Mouse (Mus musculus) hindbrain, embryonic 15.5 days (tissue): Measurements from ENCODE around the gene Stk4. TPM values are rescaled to one million over a fixed set of nuclear protein-coding genes. Genes with fewer than 3 reads are reported as not detected.

Experiments used
- ATAC-seq: fragments of 200-750 bp; cut with Nextera tagmentation; 2 replicates; pipeline ENCODE4 v1.8.0; 2017; ENCODE audit warnings: low read depth, moderate number of reproducible peaks, moderate TSS enrichment; ENCODE audit not compliant: low FRiP score
- H3K27ac ChIP-seq: fragments of 300-500 bp; sonication (generic); replicated peaks from 2 replicates; pipeline ENCODE4 v1.5.1; 2015; ENCODE audit warnings: mild to moderate bottlenecking, inconsistent platforms
- H3K27me3 ChIP-seq: fragments of 300-500 bp; sonication (generic); 2 replicates; pipeline ENCODE4 v1.6.1; 2015; ENCODE audit warnings: control low read depth, inconsistent platforms
- H3K36me3 ChIP-seq: fragments of 300-500 bp; sonication (generic); 2 replicates; pipeline ENCODE4 v1.6.1; 2015; ENCODE audit warnings: control low read depth, inconsistent platforms
- H3K4me1 ChIP-seq: fragments of 300-500 bp; sonication (generic); replicated peaks from 2 replicates; pipeline ENCODE4 v1.6.1; 2015; ENCODE audit warnings: control low read depth, inconsistent platforms
- H3K4me2 ChIP-seq: fragments of 300-500 bp; sonication (generic); 2 replicates; pipeline ENCODE4 v1.6.1; 2015; ENCODE audit warnings: moderate library complexity, mild to moderate bottlenecking, inconsistent platforms
- H3K4me3 ChIP-seq: fragments of 300-500 bp; sonication (generic); 2 replicates; pipeline ENCODE4 v1.5.1; 2015; ENCODE audit warnings: mild to moderate bottlenecking, inconsistent platforms
- H3K9ac ChIP-seq: fragments of 300-500 bp; sonication (generic); 2 replicates; pipeline ENCODE4 v1.6.1; 2015; ENCODE audit warnings: inconsistent platforms
- H3K9me3 ChIP-seq: fragments of 300-500 bp; sonication (generic); 2 replicates; pipeline ENCODE4 v1.6.1; 2016; ENCODE audit warnings: control low read depth, inconsistent platforms
- WGBS: fragments of 180-500 bp; shearing (Covaris S2); methylation state at CpG from one replicate; pipeline ENCODE4 v1.1.7; 2015; 5-methylcytosine and 5-hydroxymethylcytosine counted together
- polyA plus RNA-seq: library from polyadenylated mRNA; unstranded; fragments of >200 nt; fragmentation: Nextera tagmentation; extraction: Ambion mirVana; gene quantifications from 2 replicates; pipeline ENCODE4 v1.2.1, GENCODE M21; 2015

The Stk4 gene
- polyA plus RNA-seq, 1 experiment from 2014 or later = 17.5 TPM

- Histone ChIP-seq H3K9me3 (no peaks in the 10 kb centered on the region), H3K9ac (no peak overlapping the region), H3K4me3 (no peak overlapping the region), H3K27me3 (no peaks in the 10 kb centered on the region), H3K4me2 (no peak overlapping the region), H3K36me3 (no peaks in the 10 kb centered on the region), H3K27ac (no peak overlapping the region), H3K4me1 (no peaks in the 10 kb centered on the region)
- ATAC-seq = no peak
- 78% methylated on average over 9 of the region's 9 CpGs for WGBS
These were observed 113.2 kb downstream of the Stk4 start for GRCm38 (mm10) chr2:164183340-164183739.

GRCm38 (mm10) chr2:164184145-164184719 lies 114.1 kb downstream of the Stk4 start:
- 43% methylated on average over 9 of the region's 9 CpGs for WGBS
- Histone ChIP-seq H3K4me1 (no peaks in the 10 kb centered on the region), H3K36me3 (no peaks in the 10 kb centered on the region), H3K9ac (no peak overlapping the region), H3K4me3 (no peak overlapping the region), H3K9me3 (no peaks in the 10 kb centered on the region), H3K27ac (no peak overlapping the region), H3K4me2 (no peak overlapping the region), H3K27me3 (no peaks in the 10 kb centered on the region)
- no peak for ATAC-seq

GRCm38 (mm10) chr2:164188722-164189121 lies 118.6 kb downstream of the Stk4 start:
- Histone ChIP-seq H3K4me3 (no peak overlapping the region), H3K9ac (no peak overlapping the region), H3K4me1 (no peaks in the 10 kb centered on the region), H3K4me2 (no peak overlapping the region), H3K9me3 (no peaks in the 10 kb centered on the region), H3K27ac (no peak overlapping the region), H3K27me3 (no peaks in the 10 kb centered on the region), H3K36me3 (no peaks in the 10 kb centered on the region)
- WGBS = 34% methylated on average over 5 of the region's 5 CpGs
- ATAC-seq = no peak

- H3K4me1 ChIP-seq = no peaks in the 10 kb centered on the region
- no peak for ATAC-seq
- H3K27ac ChIP-seq = no peak within 1 kb of the TSS
- H3K4me2 ChIP-seq = no peak within 1 kb of the TSS
- no peak within 1 kb of the TSS for H3K9ac ChIP-seq
- no peak within 1 kb of the TSS for H3K4me3 ChIP-seq
- no peaks in the 10 kb centered on the region for H3K27me3 ChIP-seq
- WGBS = 83% methylated on average over 6 of the region's 6 CpGs
- no peaks in the 10 kb centered on the region for H3K36me3 ChIP-seq
- H3K9me3 ChIP-seq = no peaks in the 10 kb centered on the region
These were observed 120.5 kb downstream of the Stk4 start, which contains the start of gene Wfdc12 for GRCm38 (mm10) chr2:164190576-164190975. TSS of gene Wfdc12 (minus strand) at chr2:164190608.

- Histone ChIP-seq H3K4me1 (no peaks in the 10 kb centered on the region), H3K9ac (no peak overlapping the region), H3K4me2 (no peak overlapping the region), H3K27ac (no peak overlapping the region), H3K9me3 (no peaks in the 10 kb centered on the region), H3K36me3 (no peaks in the 10 kb centered on the region), H3K4me3 (no peak overlapping the region), H3K27me3 (no peaks in the 10 kb centered on the region)
- ATAC-seq = no peak
These were observed 122.2 kb downstream of the Stk4 start for GRCm38 (mm10) chr2:164192279-164192678.

- no peaks in the 10 kb centered on the region for H3K36me3 ChIP-seq
- no peaks in the 10 kb centered on the region for H3K9me3 ChIP-seq
- H3K27me3 ChIP-seq = no peaks in the 10 kb centered on the region
- no peak for ATAC-seq
- H3K4me1 ChIP-seq = no peaks in the 10 kb centered on the region
- H3K9ac ChIP-seq = no peak overlapping the region
- H3K4me2 ChIP-seq = no peak overlapping the region
- H3K27ac ChIP-seq = no peak overlapping the region
- H3K4me3 ChIP-seq = no peak overlapping the region
- WGBS = 84% methylated on average over 5 of the region's 5 CpGs
These were observed 125.0 kb downstream of the Stk4 start for GRCm38 (mm10) chr2:164194959-164195630.

GRCm38 (mm10) chr2:164195971-164196699 lies 126.0 kb downstream of the Stk4 start:
- H3K9ac ChIP-seq = no peak overlapping the region
- no peaks in the 10 kb centered on the region for H3K27me3 ChIP-seq
- no peak overlapping the region for H3K4me3 ChIP-seq
- H3K36me3 ChIP-seq = no peaks in the 10 kb centered on the region
- no peak overlapping the region for H3K4me2 ChIP-seq
- WGBS = 90% methylated on average over 5 of the region's 5 CpGs
- H3K27ac ChIP-seq = no peak overlapping the region
- H3K4me1 ChIP-seq = no peaks in the 10 kb centered on the region
- ATAC-seq = no peak
- H3K9me3 ChIP-seq = no peaks in the 10 kb centered on the region

GRCm38 (mm10) chr2:164196700-164196990 lies 126.5 kb downstream of the Stk4 start:
- Histone ChIP-seq H3K9me3 (no peaks in the 10 kb centered on the region), H3K4me3 (no peak overlapping the region), H3K4me1 (no peaks in the 10 kb centered on the region), H3K36me3 (no peaks in the 10 kb centered on the region), H3K4me2 (no peak overlapping the region), H3K27me3 (no peaks in the 10 kb centered on the region), H3K27ac (no peak overlapping the region), H3K9ac (no peak overlapping the region)
- no peak for ATAC-seq
- WGBS = 88% methylated on average over 5 of the region's 5 CpGs

- no peaks in the 10 kb centered on the region for H3K4me1 ChIP-seq
- H3K9me3 ChIP-seq = no peaks in the 10 kb centered on the region
- no peak within 1 kb of the TSS for H3K4me2 ChIP-seq
- H3K27ac ChIP-seq = no peak within 1 kb of the TSS
- H3K36me3 ChIP-seq = no peaks in the 10 kb centered on the region
- 78% methylated on average over 20 of the region's 20 CpGs for WGBS
- no peaks in the 10 kb centered on the region for H3K27me3 ChIP-seq
- H3K9ac ChIP-seq = no peak within 1 kb of the TSS
- no peak within 1 kb of the TSS for H3K4me3 ChIP-seq
- no peak for ATAC-seq
These were observed 129.7 kb downstream of the Stk4 start, which contains the start of gene Wfdc15a for GRCm38 (mm10) chr2:164199626-164200327. TSS of gene Wfdc15a (minus strand) at chr2:164200130.

Other genes with a start within 250 kb of the Stk4 start
- gene Ccn5, start 249.5 kb upstream of the Stk4 start, polyA plus RNA-seq = 0.23 and 0.45 TPM in 2 replicates
- gene Kcnk15, start 216.7 kb upstream of the Stk4 start, polyA plus RNA-seq = 0.16 and 0.25 TPM in 2 replicates
- 18.2 and 21.5 TPM in 2 replicates for gene Rims4, start 151.6 kb upstream of the Stk4 start, polyA plus RNA-seq
- gene Ywhab, start 75.4 kb upstream of the Stk4 start, polyA plus RNA-seq = 488 and 498 TPM in 2 replicates
- 1.2 and 1.8 TPM in 2 replicates for gene Pabpc1l, start 44.9 kb upstream of the Stk4 start, polyA plus RNA-seq
- 50.0 and 52.5 TPM in 2 replicates for gene Tomm34, start 847 bp downstream of the Stk4 start, polyA plus RNA-seq
- gene Kcns1, start 100.8 kb downstream of the Stk4 start, polyA plus RNA-seq = 1.2 and 1.7 TPM in 2 replicates
- not detected in 2 replicates for gene Wfdc5, start 112.4 kb downstream of the Stk4 start, polyA plus RNA-seq
- not detected in 2 replicates for gene Wfdc12, start 120.3 kb downstream of the Stk4 start, polyA plus RNA-seq
- not detected in 2 replicates for gene Wfdc15a, start 129.8 kb downstream of the Stk4 start, polyA plus RNA-seq
- 0.34 TPM in 1 of 2 replicates, not detected in the other for gene Wfdc15b, start 151.3 kb downstream of the Stk4 start, polyA plus RNA-seq
- not detected in 2 replicates for gene Svs2, start 168.1 kb downstream of the Stk4 start, polyA plus RNA-seq
- gene Svs3b, start 186.3 kb downstream of the Stk4 start, polyA plus RNA-seq = not detected in 2 replicates
- gene Svs4, start 208.1 kb downstream of the Stk4 start, polyA plus RNA-seq = not detected in 2 replicates
- gene Svs3a, start 218.9 kb downstream of the Stk4 start, polyA plus RNA-seq = not detected in 2 replicates
- not detected in 2 replicates for gene Svs6, start 246.4 kb downstream of the Stk4 start, polyA plus RNA-seq